Comparison of ENCODE assay signal across 8 mouse cellular contexts in genomic region chr16:30510504-30511451, GRCm38 (mm10). TPM values are rescaled to one million over a fixed set of nuclear protein-coding genes. Genes with fewer than 3 reads are reported as not detected.
DNase-seq lines count a peak whose midpoint lies in the region; ATAC-seq and TF ChIP-seq lines count a peak whose summit lies in the region.

No protein-coding gene starts in this region.

- peak overlapping the region; percentile 87 for H3K9ac ChIP-seq in heart, embryonic 12.5 days
- peak overlapping the region; percentile 88 for H3K9ac ChIP-seq in kidney, embryonic 16.5 days (replicated peaks; ENCODE audit: low read length)
- peak overlapping the region; percentile 83 for H3K9ac ChIP-seq in liver, embryonic 11.5 days (ENCODE audit: low read depth, low read length)

- peak; percentile 94 for DNase-seq in A20 (ENCODE audit: low read depth, low spot score)
- peak; percentile 95 for DNase-seq in brain, embryonic 14.5 days (ENCODE audit: low read depth)
- DNase-seq in liver, embryonic 11.5 days (ENCODE audit: low spot score): peak; percentile 91
- DNase-seq in naive thymus-derived CD4-positive, alpha-beta T cell, adult 2 months (ENCODE audit: low read depth): peak; percentile 93
- peak; percentile 92 for DNase-seq in splenic B cell, adult 2 months (ENCODE audit: low read depth, low spot score)

- peak; percentile 89 for ATAC-seq in erythroblast, adult 5-6 weeks (replicated peaks; ENCODE audit: low FRiP score, poor library complexity, severe bottlenecking)
- ATAC-seq in heart, embryonic 12.5 days (ENCODE audit: insufficient number of reproducible peaks, low FRiP score): peak; percentile 84
- ATAC-seq in kidney, embryonic 16.5 days (ENCODE audit: low FRiP score, low TSS enrichment): peak; percentile 81
- peak; percentile 85 for ATAC-seq in liver, embryonic 11.5 days (replicated peaks; ENCODE audit: low FRiP score)

- H3K36me3 ChIP-seq in heart, embryonic 12.5 days: peaks cover 7% of the 10 kb centered on the region; the same call in 1 of the 2 replicates
- H3K36me3 ChIP-seq in kidney, embryonic 16.5 days (ENCODE audit: insufficient read depth, low read length): peaks cover 4% of the 10 kb centered on the region; the same call in 1 of the 2 replicates
- no peaks in the 10 kb centered on the region for H3K36me3 ChIP-seq in liver, embryonic 11.5 days (ENCODE audit: control insufficient read depth, insufficient read depth, low read length)
- no peaks in the 10 kb centered on the region for H3K36me3 ChIP-seq in splenic B cell, adult 2 months (ENCODE audit: control insufficient read depth, insufficient read depth, low read length, poor library complexity, severe bottlenecking)

- H3K4me1 ChIP-seq in heart, embryonic 12.5 days (replicated peaks): peaks cover 52% of the 10 kb centered on the region
- peaks cover 35% of the 10 kb centered on the region for H3K4me1 ChIP-seq in kidney, embryonic 16.5 days (ENCODE audit: insufficient read depth, low read length)
- H3K4me1 ChIP-seq in liver, embryonic 11.5 days (replicated peaks; ENCODE audit: control insufficient read depth, insufficient read depth, low read length): peaks cover 30% of the 10 kb centered on the region

- peak overlapping the region; percentile 67 for H3K4me3 ChIP-seq in heart, embryonic 12.5 days
- H3K4me3 ChIP-seq in kidney, embryonic 16.5 days (ENCODE audit: low read length): peak overlapping the region; percentile 72
- peak overlapping the region; percentile 63 for H3K4me3 ChIP-seq in liver, embryonic 11.5 days (ENCODE audit: low read depth, low read length)

- H3K27me3 ChIP-seq in heart, embryonic 12.5 days (replicated peaks): peaks cover 6% of the 10 kb centered on the region; the same call in 1 of the 2 replicates
- H3K27me3 ChIP-seq in kidney, embryonic 16.5 days (ENCODE audit: insufficient read depth, low read length): no peaks in the 10 kb centered on the region
- no peaks in the 10 kb centered on the region for H3K27me3 ChIP-seq in liver, embryonic 11.5 days (replicated peaks; ENCODE audit: control insufficient read depth, insufficient read depth, low read length)
- no peaks in the 10 kb centered on the region for H3K27me3 ChIP-seq in splenic B cell, adult 2 months (ENCODE audit: control insufficient read depth, insufficient read depth, low read length, poor library complexity, severe bottlenecking)

- 4% methylated on average over 44 of the region's 44 CpGs for WGBS in heart, embryonic 12.5 days
- 3% methylated on average over 44 of the region's 44 CpGs for WGBS in kidney, embryonic 16.5 days
- WGBS in liver, embryonic 11.5 days: 5% methylated on average over 44 of the region's 44 CpGs

- TF ChIP-seq POLR2A in brain, embryonic 14.5 days (IDR thresholded peaks at IDR 0.05; ENCODE audit: borderline replicate concordance, extremely low read depth, insufficient read depth, insufficient read length, poor library complexity, severe bottlenecking): peak; percentile 61; the same call in 1 of the 2 replicates

- H3K9me3 ChIP-seq in heart, embryonic 12.5 days (replicated peaks): 0 out of 2 replicates have a peak, but pooled peaks cover 5% of the 10 kb centered on the region
- peaks cover 5% of the 10 kb centered on the region; the same call in 1 of the 2 replicates for H3K9me3 ChIP-seq in kidney, embryonic 16.5 days (ENCODE audit: low read length)
- no peaks in the 10 kb centered on the region for H3K9me3 ChIP-seq in liver, embryonic 11.5 days (ENCODE audit: control insufficient read depth, low read length)

- TF ChIP-seq CTCF in brain, embryonic 14.5 days (IDR thresholded peaks at IDR 0.05; ENCODE audit: borderline replicate concordance, extremely low read depth, insufficient read depth, insufficient read length): no peak

- peak overlapping the region; percentile 74 for H3K4me2 ChIP-seq in heart, embryonic 12.5 days
- H3K4me2 ChIP-seq in kidney, embryonic 16.5 days (replicated peaks; ENCODE audit: low read depth, low read length): peak overlapping the region; percentile 68
- H3K4me2 ChIP-seq in liver, embryonic 11.5 days: peak overlapping the region; percentile 75

- H3K27ac ChIP-seq in heart, embryonic 12.5 days (ENCODE audit: poor library complexity, severe bottlenecking): peak overlapping the region; percentile 97
- H3K27ac ChIP-seq in kidney, embryonic 16.5 days (ENCODE audit: low read length): peak overlapping the region; percentile 90
- peak overlapping the region; percentile 76 for H3K27ac ChIP-seq in liver, embryonic 11.5 days (ENCODE audit: low read depth, low read length)

RNA-seq across cellular contexts. Expression of gene Tmem44, which starts 39.9 kb away (rescaled TPM):
- 124 and 134 TPM in 2 replicates for polyA plus RNA-seq in brain, embryonic 14.5 days (2012; rRNA removed)
- 0.21 TPM in 1 of 2 replicates, not detected in the other for total RNA-seq in erythroblast, adult 5-6 weeks (2015; ENCODE audit: low replicate concordance)
- total RNA-seq in erythroblast, adult 5-6 weeks (2017; ENCODE audit: low replicate concordance): 0.70 and 0.77 TPM in 2 replicates
- polyA plus RNA-seq in heart, embryonic 12.5 days (2016; fragmentation: Nextera tagmentation; extraction: Ambion mirVana): 23.8 and 26.9 TPM in 2 replicates
- 16.8 and 19.7 TPM in 2 replicates for polyA plus RNA-seq in kidney, embryonic 16.5 days (2015; fragmentation: Nextera tagmentation; extraction: Ambion mirVana)
- 3.5 and 4.1 TPM in 2 replicates for polyA plus RNA-seq in liver, embryonic 11.5 days (2014; fragmentation: Nextera tagmentation; extraction: Ambion mirVana)

Comparison
In these comparisons a context has a peak if more than half of its experiments do, and no peak if none do; other contexts are left out.
1. Peak in every context shown above with its lines: DNase-seq, ATAC-seq, H3K4me3 ChIP-seq and H3K27ac ChIP-seq.